Mouse (Mus musculus): ENCODE results near the gene Catsperg1. TPM values are rescaled to one million over a fixed set of nuclear protein-coding genes. Genes with fewer than 3 reads are reported as not detected.
A peak's percentile ranks its signal among the peaks of the same experiment; 100 is the strongest.
"Not testable (repeated sequence)": the region's sequence is repeated elsewhere in the genome, so short reads cannot be mapped to it uniquely, and the experiment has no call there.

Gene Catsperg1
- polyA plus RNA-seq, 1 experiment from 2014 or later, result 2.5 TPM

DNA sequence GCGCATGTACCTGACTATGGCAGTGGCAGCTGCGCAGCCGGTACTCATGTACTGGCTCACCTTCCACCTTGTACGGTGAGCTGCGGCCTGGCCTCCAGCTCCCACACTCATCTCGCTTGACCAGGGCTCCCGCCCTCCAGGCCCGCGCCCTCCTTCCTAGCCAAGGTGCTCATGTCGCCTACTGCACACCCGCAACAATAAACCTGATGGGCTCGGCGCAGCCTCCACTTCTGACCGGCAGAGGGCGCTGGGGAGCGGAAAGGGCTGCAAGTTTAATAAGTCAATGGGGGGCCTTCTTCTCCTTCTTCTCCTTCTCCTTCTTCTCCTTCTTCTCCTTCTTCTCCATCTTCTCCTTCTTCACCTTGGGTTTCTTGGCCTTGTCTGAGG is 33.5 kb upstream of the Catsperg1 start:
- no peaks in the 10 kb centered on the region; the same call in 1 of the 2 replicates for H3K36me3 ChIP-seq (ENCODE audit: control insufficient read depth, insufficient read depth)
- no peak overlapping the region for H3K4me3 ChIP-seq (replicated peaks; ENCODE audit: low read length)
- no peak for ATAC-seq
- H3K27me3 ChIP-seq (replicated peaks; ENCODE audit: control insufficient read depth, insufficient read depth, low read length), result peaks cover 5% of the 10 kb centered on the region; the same call in 1 of the 2 replicates
- no peak overlapping the region for H3K27ac ChIP-seq (ENCODE audit: low read length)
- no peaks in the 10 kb centered on the region for H3K9me3 ChIP-seq (ENCODE audit: control insufficient read depth, low read length)
- H3K4me1 ChIP-seq (replicated peaks; ENCODE audit: control insufficient read depth, insufficient read depth, low read length), result peaks cover 5% of the 10 kb centered on the region; the same call in 1 of the 2 replicates
- no peak overlapping the region for H3K9ac ChIP-seq (replicated peaks; ENCODE audit: low read depth, low read length)
- no peak overlapping the region for H3K4me2 ChIP-seq (ENCODE audit: low read length)
- WGBS, result 25% methylated on average over 16 of the region's 16 CpGs

DNA sequence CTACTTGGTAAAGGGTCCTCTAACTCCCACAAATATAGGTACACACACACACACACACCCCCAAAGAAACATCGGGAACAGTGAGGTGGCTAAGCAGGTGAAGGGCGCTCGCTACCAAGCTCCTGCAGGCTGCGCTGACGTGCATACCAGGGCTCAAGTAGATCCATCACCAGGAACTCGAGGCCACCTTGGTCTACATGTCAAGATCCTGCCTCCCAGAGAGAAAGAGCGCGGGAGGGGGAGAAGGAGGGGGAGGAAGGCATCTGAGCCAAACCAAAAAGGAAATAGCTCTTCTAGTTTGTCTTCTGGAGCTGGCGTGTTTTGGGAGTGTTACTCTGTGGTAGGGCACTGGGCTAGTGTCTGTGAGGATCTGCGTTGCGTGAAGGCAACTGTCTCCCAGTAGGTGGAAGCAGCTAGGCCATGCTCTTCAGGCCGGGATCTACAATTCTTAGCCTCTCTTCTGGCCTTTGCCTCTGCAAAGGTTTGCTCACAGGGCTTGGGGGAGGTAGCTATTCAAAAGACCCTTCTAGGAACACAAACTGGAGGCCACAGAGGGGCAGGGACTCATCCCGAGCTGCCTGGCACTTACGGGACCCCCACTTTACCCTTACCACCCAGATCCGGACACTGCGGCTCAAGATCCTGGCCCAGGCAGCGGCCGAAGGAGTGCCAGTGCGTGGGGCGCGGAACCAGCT is 32.9 kb upstream of the Catsperg1 start:
- ATAC-seq, result no peak
- H3K36me3 ChIP-seq (ENCODE audit: control insufficient read depth, insufficient read depth), result no peaks in the 10 kb centered on the region; the same call in 1 of the 2 replicates
- H3K4me2 ChIP-seq (ENCODE audit: low read length), result no peak overlapping the region
- H3K9ac ChIP-seq (replicated peaks; ENCODE audit: low read depth, low read length), result no peak overlapping the region
- H3K9me3 ChIP-seq (ENCODE audit: control insufficient read depth, low read length), result no peaks in the 10 kb centered on the region
- H3K27ac ChIP-seq (ENCODE audit: low read length), result no peak overlapping the region
- WGBS, result 89% methylated on average over 21 of the region's 21 CpGs
- peaks cover 5% of the 10 kb centered on the region; the same call in 1 of the 2 replicates for H3K4me1 ChIP-seq (replicated peaks; ENCODE audit: control insufficient read depth, insufficient read depth, low read length)
- H3K4me3 ChIP-seq (replicated peaks; ENCODE audit: low read length), result no peak overlapping the region
- peaks cover 5% of the 10 kb centered on the region; the same call in 1 of the 2 replicates for H3K27me3 ChIP-seq (replicated peaks; ENCODE audit: control insufficient read depth, insufficient read depth, low read length)

DNA sequence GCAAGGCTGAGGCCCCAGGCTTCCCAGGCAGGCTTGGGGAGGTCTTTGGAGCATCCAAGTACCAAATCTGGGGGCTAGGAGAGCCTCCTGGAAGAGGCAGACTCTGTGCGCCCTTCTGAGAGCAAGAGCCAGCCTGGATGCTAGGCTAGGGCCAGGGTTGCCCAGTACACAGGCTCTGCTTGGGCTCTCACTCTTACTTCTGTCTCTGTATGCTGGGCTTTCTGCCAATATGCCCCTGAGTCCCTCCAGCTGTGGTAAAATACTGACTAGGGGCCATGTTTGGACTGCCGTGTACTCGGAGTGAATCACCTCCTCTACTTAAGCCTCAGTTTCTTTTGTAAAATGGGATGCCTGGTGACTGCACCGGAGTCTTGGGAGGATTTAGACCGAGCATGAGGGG is 32.2 kb upstream of the Catsperg1 start:
- H3K36me3 ChIP-seq (ENCODE audit: control insufficient read depth, insufficient read depth), result no peaks in the 10 kb centered on the region; the same call in 1 of the 2 replicates
- WGBS, result 81% methylated on average over 5 of the region's 5 CpGs
- peaks cover 5% of the 10 kb centered on the region; the same call in 1 of the 2 replicates for H3K27me3 ChIP-seq (replicated peaks; ENCODE audit: control insufficient read depth, insufficient read depth, low read length)
- H3K4me2 ChIP-seq (ENCODE audit: low read length), result no peak overlapping the region
- no peaks in the 10 kb centered on the region for H3K9me3 ChIP-seq (ENCODE audit: control insufficient read depth, low read length)
- no peak overlapping the region for H3K9ac ChIP-seq (replicated peaks; ENCODE audit: low read depth, low read length)
- H3K4me1 ChIP-seq (replicated peaks; ENCODE audit: control insufficient read depth, insufficient read depth, low read length), result peaks cover 5% of the 10 kb centered on the region; the same call in 1 of the 2 replicates
- ATAC-seq, result no peak
- H3K27ac ChIP-seq (ENCODE audit: low read length), result no peak overlapping the region
- H3K4me3 ChIP-seq (replicated peaks; ENCODE audit: low read length), result no peak overlapping the region

GRCm38 (mm10) chr7:29244732-29245416 is 31.0 kb upstream of the Catsperg1 start:
- WGBS, result 84% methylated on average over 7 of the region's 7 CpGs
- Histone ChIP-seq H3K27me3 (replicated peaks; ENCODE audit: control insufficient read depth, insufficient read depth, low read length) (peaks cover 5% of the 10 kb centered on the region; the same call in 1 of the 2 replicates), H3K27ac (ENCODE audit: low read length) (no peak overlapping the region), H3K4me3 (replicated peaks; ENCODE audit: low read length) (no peak overlapping the region), H3K9me3 (ENCODE audit: control insufficient read depth, low read length) (no peaks in the 10 kb centered on the region), H3K36me3 (ENCODE audit: control insufficient read depth, insufficient read depth) (no peaks in the 10 kb centered on the region; the same call in 1 of the 2 replicates), H3K4me1 (replicated peaks; ENCODE audit: control insufficient read depth, insufficient read depth, low read length) (peaks cover 5% of the 10 kb centered on the region; the same call in 1 of the 2 replicates), H3K4me2 (ENCODE audit: low read length) (no peak overlapping the region), H3K9ac (replicated peaks; ENCODE audit: low read depth, low read length) (no peak overlapping the region)
- ATAC-seq, result no peak

GRCm38 (mm10) chr7:29238019-29238967 is 24.5 kb upstream of the Catsperg1 start, which contains the start of gene Yif1b:
TSS of gene Yif1b (plus strand) at chr7:29238329.
- peak; percentile 99 for ATAC-seq
- WGBS, result under 1% methylated on average over 60 of the region's 60 CpGs

DNA sequence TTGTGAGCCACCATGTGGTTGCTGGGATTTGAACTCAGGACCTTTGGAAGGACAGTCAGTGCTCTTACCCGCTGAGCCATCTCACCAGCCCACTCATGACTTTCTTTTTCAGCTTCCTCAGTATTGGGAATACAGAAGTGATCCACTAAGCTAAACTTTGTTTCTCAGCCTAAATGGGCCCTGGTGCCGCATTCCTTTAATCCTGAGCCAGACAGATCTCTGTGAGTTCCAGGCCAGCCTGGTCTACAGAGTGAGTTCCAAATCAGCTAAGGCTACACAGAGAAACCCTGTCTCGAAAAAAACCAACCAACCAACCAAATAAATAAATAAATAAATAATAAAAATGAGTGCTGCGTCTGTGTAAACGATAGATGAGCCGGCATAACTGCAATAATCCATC is 23.8 kb upstream of the Catsperg1 start:
- ATAC-seq, result peak; percentile 11
- H3K9ac ChIP-seq (replicated peaks; ENCODE audit: low read depth, low read length), result peak overlapping the region; percentile 55
- H3K4me1 ChIP-seq (replicated peaks; ENCODE audit: control insufficient read depth, insufficient read depth, low read length); H3K9me3 ChIP-seq (ENCODE audit: control insufficient read depth, low read length); H3K27me3 ChIP-seq (replicated peaks; ENCODE audit: control insufficient read depth, insufficient read depth, low read length); H3K36me3 ChIP-seq (ENCODE audit: control insufficient read depth, insufficient read depth): not testable (repeated sequence)
- peak overlapping the region; percentile 58 for H3K4me2 ChIP-seq (ENCODE audit: low read length)
- peak overlapping the region; percentile 87 for H3K27ac ChIP-seq (ENCODE audit: low read length)
- WGBS, result 28% methylated on average over 6 of the region's 6 CpGs
- H3K4me3 ChIP-seq (replicated peaks; ENCODE audit: low read length), result peak overlapping the region; percentile 75

More at GRCm38 (mm10) chr7:29238019-29238967, 24.5 kb upstream of the Catsperg1 start, which contains the start of gene Yif1b:
- Histone ChIP-seq H3K4me2 (ENCODE audit: low read length) (peak within 1 kb of the TSS; percentile 95), H3K9ac (replicated peaks; ENCODE audit: low read depth, low read length) (peak within 1 kb of the TSS; percentile 77), H3K36me3 (ENCODE audit: control insufficient read depth, insufficient read depth) (no peaks in the 10 kb centered on the region), H3K4me1 (replicated peaks; ENCODE audit: control insufficient read depth, insufficient read depth, low read length) (peaks cover 9% of the 10 kb centered on the region), H3K27ac (ENCODE audit: low read length) (peak within 1 kb of the TSS; percentile 87), H3K27me3 (replicated peaks; ENCODE audit: control insufficient read depth, insufficient read depth, low read length) (peaks cover 2% of the 10 kb centered on the region; the same call in 1 of the 2 replicates), H3K9me3 (ENCODE audit: control insufficient read depth, low read length) (no peaks in the 10 kb centered on the region; the same call in 1 of the 2 replicates), H3K4me3 (replicated peaks; ENCODE audit: low read length) (peak within 1 kb of the TSS; percentile 75)

DNA sequence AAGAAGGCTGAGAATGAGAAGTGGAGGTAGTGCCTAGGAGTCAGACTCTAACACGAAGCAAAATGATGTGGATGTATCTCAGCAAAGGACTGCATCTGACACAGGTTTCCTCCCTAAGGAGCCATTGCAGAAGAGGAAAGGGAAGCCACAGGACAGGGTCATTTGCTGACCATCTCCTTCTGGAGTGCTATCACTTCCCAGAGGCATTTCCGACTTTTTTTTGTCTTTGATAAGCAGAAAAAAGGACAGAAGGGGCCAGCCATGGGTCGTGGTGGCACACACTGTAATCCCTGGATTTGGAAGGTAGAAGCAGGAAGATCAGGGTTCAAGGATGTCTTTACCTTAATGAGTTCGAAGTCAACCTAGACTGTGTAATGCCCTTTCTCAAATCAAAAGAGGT is 22.8 kb upstream of the Catsperg1 start:
- no peak overlapping the region for H3K4me2 ChIP-seq (ENCODE audit: low read length)
- no peak overlapping the region for H3K9ac ChIP-seq (replicated peaks; ENCODE audit: low read depth, low read length)
- H3K4me3 ChIP-seq (replicated peaks; ENCODE audit: low read length), result no peak overlapping the region
- 86% methylated on average over 4 of the region's 4 CpGs for WGBS
- H3K9me3 ChIP-seq (ENCODE audit: control insufficient read depth, low read length), result no peaks in the 10 kb centered on the region; the same call in 1 of the 2 replicates
- no peak overlapping the region for H3K27ac ChIP-seq (ENCODE audit: low read length)
- peaks cover 17% of the 10 kb centered on the region for H3K4me1 ChIP-seq (replicated peaks; ENCODE audit: control insufficient read depth, insufficient read depth, low read length)
- no peak for ATAC-seq
- H3K27me3 ChIP-seq (replicated peaks; ENCODE audit: control insufficient read depth, insufficient read depth, low read length), result peaks cover 16% of the 10 kb centered on the region
- no peaks in the 10 kb centered on the region for H3K36me3 ChIP-seq (ENCODE audit: control insufficient read depth, insufficient read depth)

GRCm38 (mm10) chr7:29234661-29235060 is 20.8 kb upstream of the Catsperg1 start:
- Histone ChIP-seq H3K9me3 (ENCODE audit: control insufficient read depth, low read length) (no peaks in the 10 kb centered on the region; the same call in 1 of the 2 replicates), H3K9ac (replicated peaks; ENCODE audit: low read depth, low read length) (no peak overlapping the region), H3K27ac (ENCODE audit: low read length) (no peak overlapping the region), H3K4me1 (replicated peaks; ENCODE audit: control insufficient read depth, insufficient read depth, low read length) (peaks cover 17% of the 10 kb centered on the region), H3K27me3 (replicated peaks; ENCODE audit: control insufficient read depth, insufficient read depth, low read length) (peaks cover 30% of the 10 kb centered on the region), H3K4me3 (replicated peaks; ENCODE audit: low read length) (no peak overlapping the region), H3K36me3 (ENCODE audit: control insufficient read depth, insufficient read depth) (no peaks in the 10 kb centered on the region), H3K4me2 (ENCODE audit: low read length) (no peak overlapping the region)
- no peak for ATAC-seq
- WGBS, result 79% methylated on average over 5 of the region's 5 CpGs
